Mouse (Mus musculus): ENCODE measurements at regions not wholly inside any gene's neighbourhood (a gene's known extent, or its start where the extent isn't known, plus 50 kb on each side); places are given as distances from the start of the nearest gene placed in this dataset.

- no peak for TF ChIP-seq CTCF (IDR thresholded peaks at IDR 0.05; ENCODE audit: borderline replicate concordance, insufficient read depth, low read depth, low read length)
- TF ChIP-seq POLR2A (IDR thresholded peaks at IDR 0.05; ENCODE audit: borderline replicate concordance, insufficient read depth, low read length), result no peak
These were observed 122.1 kb downstream of the Tpra1 start for GRCm38 (mm10) chr6:89024101-89024650.

All from cerebellum, adult 2 months (tissue).